Mouse (Mus musculus) hindbrain, embryonic 15.5 days (tissue): ENCODE data around the gene Banp. TPM values are rescaled to one million over a fixed set of nuclear protein-coding genes. Genes with fewer than 3 reads are reported as not detected.
A peak's percentile ranks its signal among the peaks of the same experiment; 100 is the strongest.

ENCODE experiments used
- ATAC-seq: fragments of 200-750 bp; cut with Nextera tagmentation; 2 replicates; pipeline ENCODE4 v1.8.0; 2017; ENCODE audit warnings: low read depth, moderate number of reproducible peaks, moderate TSS enrichment; ENCODE audit not compliant: low FRiP score
- H3K27ac ChIP-seq: fragments of 300-500 bp; sonication (generic); replicated peaks from 2 replicates; pipeline ENCODE4 v1.5.1; 2015; ENCODE audit warnings: mild to moderate bottlenecking, inconsistent platforms
- H3K27me3 ChIP-seq: fragments of 300-500 bp; sonication (generic); 2 replicates; pipeline ENCODE4 v1.6.1; 2015; ENCODE audit warnings: control low read depth, inconsistent platforms
- H3K36me3 ChIP-seq: fragments of 300-500 bp; sonication (generic); 2 replicates; pipeline ENCODE4 v1.6.1; 2015; ENCODE audit warnings: control low read depth, inconsistent platforms
- H3K4me1 ChIP-seq: fragments of 300-500 bp; sonication (generic); replicated peaks from 2 replicates; pipeline ENCODE4 v1.6.1; 2015; ENCODE audit warnings: control low read depth, inconsistent platforms
- H3K4me2 ChIP-seq: fragments of 300-500 bp; sonication (generic); 2 replicates; pipeline ENCODE4 v1.6.1; 2015; ENCODE audit warnings: moderate library complexity, mild to moderate bottlenecking, inconsistent platforms
- H3K4me3 ChIP-seq: fragments of 300-500 bp; sonication (generic); 2 replicates; pipeline ENCODE4 v1.5.1; 2015; ENCODE audit warnings: mild to moderate bottlenecking, inconsistent platforms
- H3K9ac ChIP-seq: fragments of 300-500 bp; sonication (generic); 2 replicates; pipeline ENCODE4 v1.6.1; 2015; ENCODE audit warnings: inconsistent platforms
- H3K9me3 ChIP-seq: fragments of 300-500 bp; sonication (generic); 2 replicates; pipeline ENCODE4 v1.6.1; 2016; ENCODE audit warnings: control low read depth, inconsistent platforms
- WGBS: fragments of 180-500 bp; shearing (Covaris S2); methylation state at CpG from one replicate; pipeline ENCODE4 v1.1.7; 2015; 5-methylcytosine and 5-hydroxymethylcytosine counted together
- polyA plus RNA-seq: library from polyadenylated mRNA; unstranded; fragments of >200 nt; fragmentation: Nextera tagmentation; extraction: Ambion mirVana; gene quantifications from 2 replicates; pipeline ENCODE4 v1.2.1, GENCODE M21; 2015

Gene Banp
- polyA plus RNA-seq, 1 experiment from 2014 or later = 59.1 TPM

DNA sequence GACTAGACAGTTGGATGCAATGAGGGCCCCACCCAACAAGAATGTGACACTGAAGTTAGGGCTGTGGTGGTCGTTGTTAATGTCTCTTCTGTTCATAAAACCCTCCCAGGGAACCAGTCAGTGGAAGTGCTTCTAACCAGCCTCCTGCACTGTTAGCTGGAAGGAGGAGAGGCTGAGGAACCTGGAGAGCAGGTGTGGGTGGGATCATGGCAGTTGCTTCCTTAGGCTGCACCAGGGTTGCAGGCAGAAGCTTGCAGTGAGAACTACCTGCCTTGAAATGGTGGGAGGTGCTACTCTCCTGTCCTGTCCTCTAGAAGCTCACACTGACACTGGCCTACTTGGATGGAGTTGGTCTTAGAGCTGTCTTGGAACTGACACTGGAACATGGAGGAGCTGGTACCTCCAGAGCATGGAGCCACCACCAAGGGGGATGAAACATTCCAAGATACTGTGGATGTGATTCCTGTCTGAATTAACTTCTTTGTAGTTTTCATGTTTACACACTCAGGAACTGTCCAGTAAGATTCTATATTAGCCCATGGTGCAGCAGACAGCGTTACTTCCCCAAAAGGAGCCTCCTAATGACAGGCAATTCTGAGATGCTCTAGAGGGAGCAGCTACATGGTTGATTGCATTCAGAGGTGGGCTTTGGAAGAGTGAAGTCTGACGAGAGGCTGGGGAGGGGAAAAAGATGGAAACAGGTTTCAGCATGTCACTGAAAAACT lies 4.4 kb downstream of the Banp start:
- Histone ChIP-seq H3K27me3 (no peaks in the 10 kb centered on the region), H3K36me3 (no peaks in the 10 kb centered on the region), H3K4me2 (no peak overlapping the region), H3K4me1 (peaks cover 35% of the 10 kb centered on the region), H3K9ac (no peak overlapping the region), H3K4me3 (no peak overlapping the region), H3K9me3 (no peaks in the 10 kb centered on the region), H3K27ac (no peak overlapping the region)
- WGBS = 68% methylated on average over 3 of the region's 3 CpGs
- ATAC-seq = no peak

DNA sequence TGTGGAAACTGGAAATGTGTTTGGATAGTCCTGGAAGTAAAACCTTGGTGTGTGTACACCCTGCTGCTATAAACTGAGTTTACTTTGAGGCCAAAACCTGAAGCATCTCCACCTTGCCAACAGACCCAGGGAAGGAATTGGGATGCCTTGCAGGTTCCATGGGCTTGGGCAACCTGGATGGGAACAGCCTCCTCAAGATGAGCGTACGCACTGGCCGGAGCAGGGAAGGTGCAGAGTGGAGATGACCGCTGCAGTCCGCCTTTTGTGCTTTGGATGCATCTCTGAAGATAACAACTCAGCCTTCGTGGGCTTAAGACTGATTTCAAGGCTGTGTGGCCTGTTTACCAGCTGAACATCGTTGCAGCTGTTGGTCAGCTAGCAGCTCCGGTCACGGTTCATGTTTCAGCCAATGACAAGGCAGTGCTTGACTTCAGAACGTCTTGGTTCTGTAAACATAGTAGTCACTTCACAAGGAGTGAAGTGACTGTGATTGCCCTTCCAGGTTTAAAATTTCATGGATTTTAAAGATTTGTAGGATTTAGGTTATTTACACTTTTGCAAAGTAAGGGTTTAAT lies 5.5 kb downstream of the Banp start:
- Histone ChIP-seq H3K4me1 (peaks cover 29% of the 10 kb centered on the region), H3K27me3 (no peaks in the 10 kb centered on the region), H3K4me3 (no peak overlapping the region), H3K9ac (no peak overlapping the region), H3K27ac (no peak overlapping the region), H3K9me3 (no peaks in the 10 kb centered on the region), H3K36me3 (no peaks in the 10 kb centered on the region), H3K4me2 (no peak overlapping the region)
- WGBS = 85% methylated on average over 10 of the region's 10 CpGs
- ATAC-seq = no peak

DNA sequence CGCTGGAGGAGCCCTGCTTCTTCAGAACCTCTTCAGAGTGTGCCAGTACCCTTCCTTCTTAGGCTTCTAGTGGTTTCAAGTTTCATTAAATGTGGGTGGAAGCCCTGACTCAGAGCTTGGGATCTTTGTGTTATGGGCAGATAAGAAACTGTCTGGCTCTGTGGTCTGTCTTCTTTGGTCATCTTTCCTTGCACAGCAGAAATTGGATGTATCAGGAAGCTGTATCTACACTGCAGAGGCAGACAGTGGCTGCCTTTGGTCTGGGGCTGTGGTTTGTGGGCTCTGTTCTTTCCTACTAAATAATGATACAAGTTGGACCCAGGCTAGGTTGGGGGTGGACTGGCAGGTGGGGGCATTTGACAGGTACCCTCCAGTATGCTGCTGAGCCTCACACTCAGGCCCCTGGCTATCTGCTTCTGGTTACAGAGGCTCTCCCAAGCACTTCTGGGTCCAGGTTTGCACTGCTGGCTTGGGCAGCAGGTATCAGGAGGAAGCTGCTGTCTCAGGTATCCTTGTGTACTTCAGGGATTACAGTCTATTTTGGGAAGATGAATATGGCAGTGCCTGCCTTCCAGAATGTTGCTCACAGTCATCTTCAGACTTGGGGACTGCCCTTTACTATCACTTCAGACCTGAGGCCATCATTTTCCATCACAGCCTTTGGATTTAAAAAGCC lies 6.4 kb downstream of the Banp start:
- Histone ChIP-seq H3K27me3 (no peaks in the 10 kb centered on the region), H3K36me3 (no peaks in the 10 kb centered on the region), H3K4me2 (no peak overlapping the region), H3K9me3 (no peaks in the 10 kb centered on the region), H3K9ac (no peak overlapping the region), H3K4me3 (no peak overlapping the region), H3K4me1 (peaks cover 29% of the 10 kb centered on the region), H3K27ac (no peak overlapping the region)
- 75% methylated on average over 1 of the region's 1 CpGs for WGBS
- ATAC-seq = no peak

DNA sequence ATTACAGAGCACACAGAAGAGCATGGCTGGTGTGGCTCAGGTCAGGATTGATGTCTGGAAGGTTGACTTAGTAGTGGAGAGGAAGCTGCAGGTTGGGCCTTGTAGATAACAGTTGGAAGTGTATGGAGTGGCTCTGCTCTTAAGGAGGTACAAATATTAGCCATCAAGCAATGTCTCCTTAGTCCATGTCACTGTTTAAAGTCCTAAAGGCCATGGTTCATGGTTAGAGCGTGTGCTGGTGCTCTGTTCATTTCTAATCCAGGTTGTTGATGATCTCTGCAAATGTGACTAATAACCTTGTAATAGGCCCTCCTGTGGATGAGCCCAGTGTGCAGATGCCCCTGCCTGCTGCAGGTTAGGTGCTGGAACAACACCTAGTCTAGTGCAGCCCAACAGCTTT lies 8.8 kb downstream of the Banp start:
- Histone ChIP-seq H3K9ac (no peak overlapping the region), H3K36me3 (no peaks in the 10 kb centered on the region), H3K4me1 (peaks cover 10% of the 10 kb centered on the region), H3K9me3 (no peaks in the 10 kb centered on the region), H3K27me3 (no peaks in the 10 kb centered on the region), H3K27ac (no peak overlapping the region), H3K4me2 (no peak overlapping the region), H3K4me3 (no peak overlapping the region)
- WGBS = 94% methylated on average over 1 of the region's 1 CpGs
- no peak for ATAC-seq

DNA sequence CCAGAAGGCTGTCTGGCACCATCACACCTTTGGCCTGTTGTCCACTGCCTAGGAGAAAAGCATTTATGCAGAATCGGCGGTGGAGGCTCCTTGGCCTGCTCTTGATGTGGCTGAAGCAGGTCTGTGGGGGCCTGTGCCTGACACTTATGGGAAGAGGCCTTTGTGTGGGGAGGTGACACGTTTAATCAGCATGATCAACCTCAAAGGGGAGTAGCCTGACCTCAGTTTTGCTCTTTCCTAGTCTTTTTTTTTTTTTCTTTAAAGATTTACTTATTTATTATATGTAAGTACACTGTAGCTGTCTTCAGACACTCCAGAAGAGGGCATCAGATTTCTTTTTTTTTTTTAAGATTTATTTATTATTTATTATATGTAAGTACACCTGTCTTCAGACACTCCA lies 13.3 kb downstream of the Banp start:
- H3K9ac ChIP-seq = no peak overlapping the region
- no peak overlapping the region for H3K27ac ChIP-seq
- no peak for ATAC-seq
- H3K4me1 ChIP-seq = peaks cover 30% of the 10 kb centered on the region
- no peak overlapping the region for H3K4me2 ChIP-seq
- H3K9me3 ChIP-seq = no peaks in the 10 kb centered on the region
- no peaks in the 10 kb centered on the region for H3K27me3 ChIP-seq
- H3K36me3 ChIP-seq = no peaks in the 10 kb centered on the region
- no peak overlapping the region for H3K4me3 ChIP-seq
- WGBS = 78% methylated on average over 3 of the region's 3 CpGs

DNA sequence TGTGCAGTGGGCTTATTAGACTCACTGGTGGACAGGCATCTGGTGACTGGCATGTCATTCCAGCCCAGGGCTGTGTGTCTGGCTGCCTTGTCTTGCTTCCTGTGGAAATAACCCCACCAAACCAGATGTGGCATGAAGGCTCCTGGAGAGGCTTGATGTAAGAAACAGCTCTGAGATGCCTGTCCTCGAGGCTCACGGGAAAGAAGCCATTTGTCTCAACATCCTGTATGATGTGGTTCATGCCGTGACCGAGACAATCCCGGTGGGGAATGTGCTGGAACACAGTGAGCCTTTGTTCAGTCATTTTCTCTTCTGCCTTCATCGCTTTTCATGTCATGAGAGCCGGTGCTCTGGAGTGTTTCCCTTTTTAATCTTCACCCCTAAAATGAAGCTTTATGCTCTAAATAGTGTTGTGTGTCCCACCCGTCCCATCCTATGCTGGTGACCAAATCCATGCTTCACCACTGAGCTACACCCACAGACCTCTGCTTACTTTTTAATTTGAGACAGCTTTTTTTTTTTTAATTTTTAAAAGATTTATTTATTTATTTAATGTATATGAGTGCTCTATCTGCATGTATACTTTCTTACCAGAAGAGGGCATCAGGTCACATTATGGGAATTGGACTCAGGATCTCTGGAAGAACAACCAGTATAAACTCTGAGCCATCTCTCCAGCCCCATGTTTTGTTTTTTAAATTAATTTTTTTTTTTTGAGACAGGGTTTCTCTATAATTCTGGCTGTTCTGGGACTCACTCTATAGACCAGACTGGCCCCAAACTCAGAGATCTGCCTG lies 15.4 kb downstream of the Banp start:
- H3K4me1 ChIP-seq = peaks cover 36% of the 10 kb centered on the region
- no peak overlapping the region for H3K9ac ChIP-seq
- H3K4me2 ChIP-seq = no peak overlapping the region
- no peaks in the 10 kb centered on the region for H3K27me3 ChIP-seq
- no peaks in the 10 kb centered on the region for H3K9me3 ChIP-seq
- ATAC-seq = no peak
- 62% methylated on average over 8 of the region's 8 CpGs for WGBS
- no peak overlapping the region for H3K4me3 ChIP-seq
- H3K27ac ChIP-seq = 0 out of 2 replicates have a peak overlapping the region, but pooled peaks have one; percentile 3
- no peaks in the 10 kb centered on the region for H3K36me3 ChIP-seq

DNA sequence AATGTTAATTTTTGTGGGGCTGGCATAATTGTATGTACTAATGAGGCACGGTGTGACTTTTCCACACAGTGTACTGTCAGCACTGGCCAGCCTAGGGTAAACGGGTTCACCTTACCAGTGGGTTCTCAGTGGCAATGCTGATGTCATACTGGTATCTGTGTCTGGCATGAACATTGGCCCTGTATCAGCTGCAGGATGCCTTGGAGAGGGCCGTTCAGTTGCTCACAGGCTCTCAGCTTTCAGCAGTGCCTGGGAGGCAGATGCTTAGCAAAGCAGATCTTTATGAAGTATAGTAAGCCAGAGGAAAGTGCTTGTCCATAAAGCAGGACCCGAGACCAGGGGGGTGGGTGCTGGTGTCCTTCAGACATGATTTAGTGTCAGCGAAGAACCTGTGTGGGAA lies 16.6 kb downstream of the Banp start:
- no peaks in the 10 kb centered on the region for H3K27me3 ChIP-seq
- no peak overlapping the region for H3K9ac ChIP-seq
- H3K36me3 ChIP-seq = no peaks in the 10 kb centered on the region
- 67% methylated on average over 5 of the region's 5 CpGs for WGBS
- ATAC-seq = peak; percentile 50; the same call in 1 of the 2 replicates
- H3K27ac ChIP-seq = no peak overlapping the region
- H3K4me1 ChIP-seq = peaks cover 43% of the 10 kb centered on the region
- H3K4me2 ChIP-seq = no peak overlapping the region
- H3K9me3 ChIP-seq = no peaks in the 10 kb centered on the region
- no peak overlapping the region for H3K4me3 ChIP-seq

DNA sequence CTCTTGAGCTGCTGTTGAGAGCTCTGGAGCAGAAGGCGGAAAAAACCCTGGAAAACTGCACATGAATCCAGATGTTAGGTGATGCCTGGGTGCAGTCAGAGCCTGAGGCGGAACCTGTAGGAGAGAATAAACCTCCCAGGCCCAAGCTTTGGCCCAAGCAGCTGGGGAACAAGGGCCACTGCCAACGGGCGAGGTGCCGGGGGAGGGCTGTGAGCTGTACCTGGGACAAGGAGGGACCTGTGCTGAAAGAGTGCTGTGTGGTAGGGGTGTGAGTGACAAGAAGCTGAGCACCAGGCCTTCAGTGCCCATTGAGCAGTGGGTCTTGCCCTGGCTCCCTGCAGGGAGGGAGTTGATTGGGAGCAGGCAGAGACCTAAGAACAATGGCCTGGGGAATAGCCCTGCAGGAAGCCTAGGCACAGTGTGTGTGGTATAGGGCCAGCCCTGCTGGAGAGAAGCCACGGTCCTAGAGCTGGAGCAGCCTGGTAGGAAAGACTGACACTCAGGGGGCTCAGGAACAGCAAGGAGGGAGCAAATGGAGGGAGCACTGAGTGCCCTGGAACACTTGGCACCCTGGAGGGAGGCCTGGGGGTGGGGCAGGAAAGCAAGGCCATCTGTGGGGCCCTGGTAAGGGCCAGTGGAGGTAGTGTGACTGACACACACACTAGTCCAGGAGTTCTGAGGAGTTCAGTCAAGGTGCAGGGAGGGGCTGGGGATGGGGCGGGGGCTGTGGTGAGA lies 17.3 kb downstream of the Banp start:
- no peaks in the 10 kb centered on the region for H3K27me3 ChIP-seq
- 40% methylated on average over 7 of the region's 7 CpGs for WGBS
- H3K9me3 ChIP-seq = no peaks in the 10 kb centered on the region
- peak overlapping the region; percentile 18; the same call in 1 of the 2 replicates for H3K27ac ChIP-seq
- H3K4me1 ChIP-seq = peaks cover 51% of the 10 kb centered on the region
- no peaks in the 10 kb centered on the region for H3K36me3 ChIP-seq
- no peak overlapping the region for H3K4me2 ChIP-seq
- no peak overlapping the region for H3K9ac ChIP-seq
- H3K4me3 ChIP-seq = no peak overlapping the region
- ATAC-seq = peak; percentile 49; the same call in 1 of the 2 replicates

DNA sequence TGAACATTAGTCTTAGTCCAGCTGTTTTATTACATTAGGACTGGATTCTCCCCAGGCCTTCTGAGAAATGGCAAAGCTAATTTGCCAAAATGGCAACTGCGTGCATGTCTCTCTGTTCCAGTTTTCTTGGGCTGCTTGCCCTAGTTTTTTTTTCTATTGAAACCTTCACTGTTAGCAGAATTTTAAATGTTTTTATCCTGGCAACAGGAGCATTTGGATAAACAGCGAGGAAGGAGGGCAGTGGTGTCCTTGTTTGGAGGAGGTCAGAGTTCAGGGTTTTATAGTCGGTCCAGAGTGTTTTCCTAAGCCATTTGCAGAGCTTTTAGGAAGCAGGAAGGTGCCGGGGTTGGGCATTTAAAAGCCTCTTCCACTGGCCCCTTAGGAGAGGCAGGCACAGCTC lies 18.4 kb downstream of the Banp start:
- H3K4me2 ChIP-seq = no peak overlapping the region

DNA sequence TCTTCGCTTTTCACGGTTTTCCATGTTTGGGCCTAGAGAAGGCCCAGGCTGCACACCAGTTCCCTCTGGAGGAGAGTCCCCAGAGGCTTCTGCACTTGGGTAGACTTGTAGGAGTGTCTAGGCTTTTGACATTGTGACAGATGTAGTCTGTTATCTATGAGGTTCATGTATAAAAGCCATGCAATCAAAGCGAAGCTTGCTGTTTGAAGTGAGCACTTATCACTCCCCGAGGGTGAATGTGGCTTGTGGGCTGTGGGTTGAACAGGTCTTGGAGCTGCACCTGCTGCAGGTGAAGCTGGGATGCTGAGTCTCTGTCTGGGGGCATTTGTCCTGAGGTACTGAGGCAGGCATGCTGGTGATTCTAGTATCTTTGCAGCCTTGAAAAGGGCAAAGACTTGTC lies 19.0 kb downstream of the Banp start:
- peaks cover 54% of the 10 kb centered on the region for H3K4me1 ChIP-seq
- no peak overlapping the region for H3K4me3 ChIP-seq
- 68% methylated on average over 4 of the region's 4 CpGs for WGBS
- no peak for ATAC-seq
- no peaks in the 10 kb centered on the region for H3K36me3 ChIP-seq
- H3K4me2 ChIP-seq = no peak overlapping the region
- no peak overlapping the region for H3K9ac ChIP-seq
- no peaks in the 10 kb centered on the region for H3K9me3 ChIP-seq
- H3K27ac ChIP-seq = peak overlapping the region; percentile 52
- no peaks in the 10 kb centered on the region for H3K27me3 ChIP-seq

More for the DNA sequence above, 18.4 kb downstream of the Banp start:
- Histone ChIP-seq H3K9me3 (no peaks in the 10 kb centered on the region), H3K36me3 (no peaks in the 10 kb centered on the region), H3K4me1 (peaks cover 54% of the 10 kb centered on the region), H3K27ac (peak overlapping the region; percentile 52), H3K27me3 (no peaks in the 10 kb centered on the region), H3K9ac (no peak overlapping the region), H3K4me3 (no peak overlapping the region)
- 35% methylated on average over 4 of the region's 4 CpGs for WGBS
- no peak for ATAC-seq

DNA sequence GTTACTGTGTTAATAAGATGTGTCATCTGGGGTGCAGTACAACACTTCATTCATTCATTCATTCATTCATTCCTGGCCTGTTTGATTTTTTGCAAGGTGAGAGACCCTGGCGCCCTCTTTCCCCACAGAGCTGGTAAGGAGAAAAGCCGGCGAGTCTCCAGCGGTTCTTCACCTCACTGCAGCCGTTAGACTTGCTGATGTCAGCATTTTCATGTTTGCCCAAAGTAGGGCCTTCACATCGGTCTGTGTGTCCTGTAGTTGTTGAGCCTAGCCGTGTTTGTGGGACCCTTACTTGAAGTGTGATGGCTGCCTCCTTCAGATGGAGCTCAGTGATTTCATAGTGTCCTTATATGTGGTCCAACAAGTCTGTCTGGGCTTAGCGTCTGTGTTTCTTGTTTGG lies 20.7 kb downstream of the Banp start:
- ATAC-seq = no peak
- 88% methylated on average over 8 of the region's 8 CpGs for WGBS
- Histone ChIP-seq H3K9me3 (no peaks in the 10 kb centered on the region), H3K4me3 (no peak overlapping the region), H3K4me1 (peaks cover 50% of the 10 kb centered on the region), H3K36me3 (peaks cover 7% of the 10 kb centered on the region; the same call in 1 of the 2 replicates), H3K4me2 (no peak overlapping the region), H3K27me3 (no peaks in the 10 kb centered on the region), H3K27ac (0 out of 2 replicates have a peak overlapping the region, but pooled peaks have one; percentile 15), H3K9ac (no peak overlapping the region)
